Mouse (Mus musculus): Measurements from ENCODE around the gene Snrpd3. TPM values are rescaled to one million over a fixed set of nuclear protein-coding genes. Genes with fewer than 3 reads are reported as not detected.

The Snrpd3 gene
- polyA plus RNA-seq, 1 experiment from 2014 or later: 210 TPM

- Histone ChIP-seq H3K27me3 (ENCODE audit: control insufficient read depth, insufficient read depth, low read length) (peaks cover 10% of the 10 kb centered on the region), H3K27ac (replicated peaks; ENCODE audit: low read depth, low read length) (no peak overlapping the region), H3K4me3 (ENCODE audit: low read depth, low read length) (peak overlapping the region; percentile 55), H3K9ac (replicated peaks; ENCODE audit: low read length) (peak overlapping the region; percentile 75), H3K4me2 (ENCODE audit: low read depth, low read length) (peak overlapping the region; percentile 97), H3K4me1 (ENCODE audit: control insufficient read depth, insufficient read depth, low read length) (peaks cover 16% of the 10 kb centered on the region), H3K9me3 (replicated peaks; ENCODE audit: control insufficient read depth, low read length) (no peaks in the 10 kb centered on the region), H3K36me3 (replicated peaks; ENCODE audit: control insufficient read depth, insufficient read depth, low read depth, low read length) (no peaks in the 10 kb centered on the region)
- ATAC-seq (replicated peaks; ENCODE audit: insufficient number of reproducible peaks, low FRiP score, low TSS enrichment, low read depth) (no peak), DNase-seq (ENCODE audit: low spot score) (peak; percentile 26)
- whole genome bisulfite sequencing: 1% methylated on average over 14 of the region's 14 CpGs
Measured at GRCm38 (mm10) chr10:75559041-75559675, 41.8 kb downstream of the Snrpd3 start.

- peaks cover 16% of the 10 kb centered on the region for H3K4me1 ChIP-seq (ENCODE audit: control insufficient read depth, insufficient read depth, low read length)
- peak within 1 kb of the TSS; percentile 97 for H3K4me2 ChIP-seq (ENCODE audit: low read depth, low read length)
- H3K4me3 ChIP-seq (ENCODE audit: low read depth, low read length): peak within 1 kb of the TSS; percentile 55
- peak; percentile 53 for DNase-seq (ENCODE audit: low spot score)
- WGBS: under 1% methylated on average over 73 of the region's 75 CpGs
- no peak within 1 kb of the TSS for H3K27ac ChIP-seq (replicated peaks; ENCODE audit: low read depth, low read length)
- no peaks in the 10 kb centered on the region for H3K36me3 ChIP-seq (replicated peaks; ENCODE audit: control insufficient read depth, insufficient read depth, low read depth, low read length)
- peak within 1 kb of the TSS; percentile 75 for H3K9ac ChIP-seq (replicated peaks; ENCODE audit: low read length)
- no peaks in the 10 kb centered on the region for H3K9me3 ChIP-seq (replicated peaks; ENCODE audit: control insufficient read depth, low read length)
- ATAC-seq (replicated peaks; ENCODE audit: insufficient number of reproducible peaks, low FRiP score, low TSS enrichment, low read depth): peak; percentile 15; the same call in 1 of the 2 replicates
- peaks cover 10% of the 10 kb centered on the region for H3K27me3 ChIP-seq (ENCODE audit: control insufficient read depth, insufficient read depth, low read length)
Measured at GRCm38 (mm10) chr10:75559676-75560548, 42.6 kb downstream of the Snrpd3 start, which contains the start of gene Lrrc75b. TSS of gene Lrrc75b (minus strand) at chr10:75560330.

- peak; percentile 31 for DNase-seq (ENCODE audit: low spot score)
- Histone ChIP-seq H3K4me2 (ENCODE audit: low read depth, low read length) (peak overlapping the region; percentile 97), H3K27me3 (ENCODE audit: control insufficient read depth, insufficient read depth, low read length) (peaks cover 10% of the 10 kb centered on the region), H3K9ac (replicated peaks; ENCODE audit: low read length) (no peak overlapping the region; the same call in 1 of the 2 replicates), H3K27ac (replicated peaks; ENCODE audit: low read depth, low read length) (no peak overlapping the region), H3K4me1 (ENCODE audit: control insufficient read depth, insufficient read depth, low read length) (peaks cover 16% of the 10 kb centered on the region), H3K9me3 (replicated peaks; ENCODE audit: control insufficient read depth, low read length) (no peaks in the 10 kb centered on the region), H3K4me3 (ENCODE audit: low read depth, low read length) (peak overlapping the region; percentile 55; the same call in 1 of the 2 replicates), H3K36me3 (replicated peaks; ENCODE audit: control insufficient read depth, insufficient read depth, low read depth, low read length) (no peaks in the 10 kb centered on the region)
- WGBS: 5% methylated on average over 6 of the region's 6 CpGs
- ATAC-seq (replicated peaks; ENCODE audit: insufficient number of reproducible peaks, low FRiP score, low TSS enrichment, low read depth): peak; percentile 13; the same call in 1 of the 2 replicates
Measured at GRCm38 (mm10) chr10:75560549-75560899, 43.2 kb downstream of the Snrpd3 start.

GRCm38 (mm10) chr10:75561071-75561654 lies 43.8 kb downstream of the Snrpd3 start, which contains the start of gene Ggt1:
TSS of gene Ggt1 (plus strand) at chr10:75561604.
- Histone ChIP-seq H3K9ac (replicated peaks; ENCODE audit: low read length) (no peak within 1 kb of the TSS; the same call in 1 of the 2 replicates), H3K27ac (replicated peaks; ENCODE audit: low read depth, low read length) (no peak within 1 kb of the TSS), H3K4me1 (ENCODE audit: control insufficient read depth, insufficient read depth, low read length) (peaks cover 12% of the 10 kb centered on the region), H3K27me3 (ENCODE audit: control insufficient read depth, insufficient read depth, low read length) (peaks cover 10% of the 10 kb centered on the region), H3K4me2 (ENCODE audit: low read depth, low read length) (peak within 1 kb of the TSS; percentile 97; the same call in 1 of the 2 replicates), H3K36me3 (replicated peaks; ENCODE audit: control insufficient read depth, insufficient read depth, low read depth, low read length) (no peaks in the 10 kb centered on the region), H3K9me3 (replicated peaks; ENCODE audit: control insufficient read depth, low read length) (no peaks in the 10 kb centered on the region), H3K4me3 (ENCODE audit: low read depth, low read length) (no peak within 1 kb of the TSS)
- DNase-seq (ENCODE audit: low spot score) (no peak), ATAC-seq (replicated peaks; ENCODE audit: insufficient number of reproducible peaks, low FRiP score, low TSS enrichment, low read depth) (no peak)
- 41% methylated on average over 10 of the region's 10 CpGs for WGBS

- WGBS: 76% methylated on average over 8 of the region's 8 CpGs
- H3K4me1 ChIP-seq (ENCODE audit: control insufficient read depth, insufficient read depth, low read length): peaks cover 10% of the 10 kb centered on the region
- no peak overlapping the region for H3K4me2 ChIP-seq (ENCODE audit: low read depth, low read length)
- DNase-seq (ENCODE audit: low spot score) (no peak), ATAC-seq (replicated peaks; ENCODE audit: insufficient number of reproducible peaks, low FRiP score, low TSS enrichment, low read depth) (no peak)
- peaks cover 10% of the 10 kb centered on the region for H3K27me3 ChIP-seq (ENCODE audit: control insufficient read depth, insufficient read depth, low read length)
- no peaks in the 10 kb centered on the region for H3K36me3 ChIP-seq (replicated peaks; ENCODE audit: control insufficient read depth, insufficient read depth, low read depth, low read length)
- no peak overlapping the region for H3K4me3 ChIP-seq (ENCODE audit: low read depth, low read length)
- no peak overlapping the region for H3K9ac ChIP-seq (replicated peaks; ENCODE audit: low read length)
- H3K9me3 ChIP-seq (replicated peaks; ENCODE audit: control insufficient read depth, low read length): no peaks in the 10 kb centered on the region
- no peak overlapping the region for H3K27ac ChIP-seq (replicated peaks; ENCODE audit: low read depth, low read length)
Measured at GRCm38 (mm10) chr10:75562596-75562995, 45.2 kb downstream of the Snrpd3 start.

GRCm38 (mm10) chr10:75564687-75565265 lies 47.4 kb downstream of the Snrpd3 start:
- 78% methylated on average over 12 of the region's 12 CpGs for WGBS
- Histone ChIP-seq H3K9ac (replicated peaks; ENCODE audit: low read length) (no peak overlapping the region), H3K4me1 (ENCODE audit: control insufficient read depth, insufficient read depth, low read length) (peaks cover 10% of the 10 kb centered on the region), H3K4me3 (ENCODE audit: low read depth, low read length) (no peak overlapping the region), H3K4me2 (ENCODE audit: low read depth, low read length) (no peak overlapping the region), H3K36me3 (replicated peaks; ENCODE audit: control insufficient read depth, insufficient read depth, low read depth, low read length) (no peaks in the 10 kb centered on the region), H3K27me3 (ENCODE audit: control insufficient read depth, insufficient read depth, low read length) (peaks cover 8% of the 10 kb centered on the region; the same call in 1 of the 2 replicates), H3K27ac (replicated peaks; ENCODE audit: low read depth, low read length) (no peak overlapping the region), H3K9me3 (replicated peaks; ENCODE audit: control insufficient read depth, low read length) (no peaks in the 10 kb centered on the region)
- no peak for ATAC-seq (replicated peaks; ENCODE audit: insufficient number of reproducible peaks, low FRiP score, low TSS enrichment, low read depth)
- DNase-seq (ENCODE audit: low spot score): no peak

GRCm38 (mm10) chr10:75565436-75565835 lies 48.1 kb downstream of the Snrpd3 start:
- DNase-seq (ENCODE audit: low spot score) (no peak), ATAC-seq (replicated peaks; ENCODE audit: insufficient number of reproducible peaks, low FRiP score, low TSS enrichment, low read depth) (no peak)
- Histone ChIP-seq H3K4me3 (ENCODE audit: low read depth, low read length) (no peak overlapping the region), H3K4me2 (ENCODE audit: low read depth, low read length) (no peak overlapping the region), H3K27me3 (ENCODE audit: control insufficient read depth, insufficient read depth, low read length) (peaks cover 2% of the 10 kb centered on the region; the same call in 1 of the 2 replicates), H3K27ac (replicated peaks; ENCODE audit: low read depth, low read length) (no peak overlapping the region), H3K4me1 (ENCODE audit: control insufficient read depth, insufficient read depth, low read length) (peaks cover 5% of the 10 kb centered on the region), H3K36me3 (replicated peaks; ENCODE audit: control insufficient read depth, insufficient read depth, low read depth, low read length) (no peaks in the 10 kb centered on the region), H3K9ac (replicated peaks; ENCODE audit: low read length) (no peak overlapping the region), H3K9me3 (replicated peaks; ENCODE audit: control insufficient read depth, low read length) (no peaks in the 10 kb centered on the region)
- 59% methylated on average over 6 of the region's 6 CpGs for WGBS

All from embryonic facial prominence, embryonic 11.5 days (tissue).